12 mouse cellular contexts compared by ENCODE assay signal in genomic region chr10:121686153-121686660, GRCm38 (mm10). TPM values are rescaled to one million over a fixed set of nuclear protein-coding genes. Genes with fewer than 3 reads are reported as not detected.
A peak's percentile ranks its signal among the peaks of the same experiment; 100 is the strongest.
DNase-seq lines count a peak whose midpoint lies in the region; ATAC-seq and TF ChIP-seq lines count a peak whose summit lies in the region.
"Had no signal": no experiment of that assay in that cellular context is flagged by ENCODE, and none has a peak within 500 bp of the region (broad histone marks: within the 10 kb centered on the region; RNA-seq: fewer than 3 reads in every experiment).

No protein-coding gene starts in this region.

- no peak overlapping the region for H3K27ac ChIP-seq in layer of hippocampus, adult 2 months
- no peak overlapping the region for H3K27ac ChIP-seq in forebrain, embryonic 12.5 days
- no peak overlapping the region for H3K27ac ChIP-seq in forebrain, postnatal 0 days (ENCODE audit: low read depth, low read length)

- 89% methylated on average over 4 of the region's 4 CpGs for WGBS in forebrain, embryonic 12.5 days
- WGBS in forebrain, postnatal 0 days, result 91% methylated on average over 4 of the region's 4 CpGs

- H3K4me2 ChIP-seq in forebrain, embryonic 12.5 days, result no peak overlapping the region
- H3K4me2 ChIP-seq in forebrain, postnatal 0 days (ENCODE audit: low read depth), result no peak overlapping the region

- no peak overlapping the region for H3K9ac ChIP-seq in forebrain, embryonic 12.5 days
- no peak overlapping the region for H3K9ac ChIP-seq in forebrain, postnatal 0 days

- ATAC-seq in cerebellum, adult (ENCODE audit: insufficient number of reproducible peaks, low FRiP score, low TSS enrichment), result no peak
- no peak for ATAC-seq in forebrain, embryonic 12.5 days (ENCODE audit: low FRiP score)
- ATAC-seq in forebrain, postnatal 0 days, result no peak

- H3K27me3 ChIP-seq in forebrain, embryonic 12.5 days, result no peaks in the 10 kb centered on the region
- no peaks in the 10 kb centered on the region for H3K27me3 ChIP-seq in forebrain, postnatal 0 days (ENCODE audit: insufficient read depth, low read length)

- H3K4me3 ChIP-seq in layer of hippocampus, adult 2 months, result no peak overlapping the region
- H3K4me3 ChIP-seq in forebrain, embryonic 12.5 days (replicated peaks), result no peak overlapping the region
- no peak overlapping the region for H3K4me3 ChIP-seq in forebrain, postnatal 0 days (ENCODE audit: low read depth, low read length)

- H3K9me3 ChIP-seq in forebrain, embryonic 12.5 days, result no peaks in the 10 kb centered on the region
- no peaks in the 10 kb centered on the region for H3K9me3 ChIP-seq in forebrain, postnatal 0 days (ENCODE audit: low read length)

- H3K36me3 ChIP-seq in forebrain, embryonic 12.5 days (replicated peaks), result no peaks in the 10 kb centered on the region
- H3K36me3 ChIP-seq in forebrain, postnatal 0 days (ENCODE audit: insufficient read depth), result no peaks in the 10 kb centered on the region

- H3K4me1 ChIP-seq in forebrain, embryonic 12.5 days, result 0 out of 2 replicates have a peak, but pooled peaks cover 3% of the 10 kb centered on the region
- 0 out of 2 replicates have a peak, but pooled peaks cover 7% of the 10 kb centered on the region for H3K4me1 ChIP-seq in forebrain, postnatal 0 days (ENCODE audit: insufficient read depth)

- TF ChIP-seq CTCF in layer of hippocampus, adult 2 months (conservative IDR thresholded peaks at IDR 0.05), result peak; percentile 77
- no peak; the same call in 1 of the 2 replicates for TF ChIP-seq CTCF in forebrain, postnatal 0 days (IDR thresholded peaks at IDR 0.05; ENCODE audit: low read depth)

- peak; percentile 9 to 15 for DNase-seq in cerebellum, adult 18-20 months
- no peak for DNase-seq in layer of hippocampus, adult 2 months (ENCODE audit: low spot score in 2 of 2)
- DNase-seq in layer of hippocampus, adult 8-10 months (ENCODE audit: low spot score in 2 of 2), result no peak
- peak; percentile 30 for DNase-seq in thymus, postnatal 4 days
- no peak for DNase-seq in thymus, postnatal 25 days
- DNase-seq in forebrain, postnatal 0 days, result no peak
- DNase-seq: gastrocnemius, postnatal 25 days; heart, postnatal 14 days had no signal

RNA-seq across cellular contexts. Expression of gene D930020B18Rik, which starts 44.8 kb away (rescaled TPM):
- under 1 TPM in 1 of 2 experiments, not detected in 1; 0.54 TPM for total RNA-seq in layer of hippocampus, adult 2 months (2021)
- total RNA-seq in layer of hippocampus, adult 8-10 months (2022), result 1 to 10 TPM in 1 of 4 experiments, under 1 TPM in 3; 0.20 to 1.6 (median 0.34) TPM
- polyA plus RNA-seq in forebrain, embryonic 12.5 days (2016; fragmentation: Nextera tagmentation; extraction: Ambion mirVana), result 0.63 and 1.3 TPM in 2 replicates
- 0.62 and 0.90 TPM in 2 replicates for total RNA-seq in forebrain, postnatal 0 days (2014; rRNA removed)
- 0.21 and 0.31 TPM in 2 replicates for polyA plus RNA-seq in forebrain, postnatal 0 days (2015; fragmentation: Nextera tagmentation; extraction: Ambion mirVana)
- total RNA-seq: gastrocnemius, postnatal 25 days; heart, postnatal 14 days; megakaryocyte-erythroid progenitor cell, adult 5-6 weeks; neutrophil, adult 5-6 weeks had no signal

RNA-seq across cellular contexts. Expression of gene BC048403, which starts 53.5 kb away (rescaled TPM):
- total RNA-seq in layer of hippocampus, adult 2 months (2021), result 10 to 100 TPM in 1 of 2 experiments, 1 to 10 TPM in 1; 9.7 to 10.2 TPM
- 10 to 100 TPM in 1 of 4 experiments, 1 to 10 TPM in 3; 9.1 to 10.8 (median 9.4) TPM for total RNA-seq in layer of hippocampus, adult 8-10 months (2022)
- polyA plus RNA-seq in forebrain, embryonic 12.5 days (2016; fragmentation: Nextera tagmentation; extraction: Ambion mirVana), result 2.5 and 3.0 TPM in 2 replicates
- 1.2 and 4.0 TPM in 2 replicates for total RNA-seq in forebrain, postnatal 0 days (2014; rRNA removed)
- polyA plus RNA-seq in forebrain, postnatal 0 days (2015; fragmentation: Nextera tagmentation; extraction: Ambion mirVana), result 1.7 and 2.3 TPM in 2 replicates

Comparison
In these comparisons a context has a peak if more than half of its experiments do, and no peak if none do; other contexts are left out.
1. DNase-seq: peak in cerebellum, adult 18-20 months (2 of 2) and thymus, postnatal 4 days (single experiment); none in layer of hippocampus, adult 2 months (0 of 2), layer of hippocampus, adult 8-10 months (0 of 2), thymus, postnatal 25 days (single experiment) and forebrain, postnatal 0 days (single experiment).